Mouse (Mus musculus): ENCODE results near the gene Rps3a1. TPM values are rescaled to one million over a fixed set of nuclear protein-coding genes. Genes with fewer than 3 reads are reported as not detected.
A peak's percentile ranks its signal among the peaks of the same experiment; 100 is the strongest.
"Not testable (repeated sequence)": the region's sequence is repeated elsewhere in the genome, so short reads cannot be mapped to it uniquely, and the experiment has no call there.

Gene Rps3a1
- total RNA-seq, 1 experiment from 2014 or later, result 3,318 TPM

DNA sequence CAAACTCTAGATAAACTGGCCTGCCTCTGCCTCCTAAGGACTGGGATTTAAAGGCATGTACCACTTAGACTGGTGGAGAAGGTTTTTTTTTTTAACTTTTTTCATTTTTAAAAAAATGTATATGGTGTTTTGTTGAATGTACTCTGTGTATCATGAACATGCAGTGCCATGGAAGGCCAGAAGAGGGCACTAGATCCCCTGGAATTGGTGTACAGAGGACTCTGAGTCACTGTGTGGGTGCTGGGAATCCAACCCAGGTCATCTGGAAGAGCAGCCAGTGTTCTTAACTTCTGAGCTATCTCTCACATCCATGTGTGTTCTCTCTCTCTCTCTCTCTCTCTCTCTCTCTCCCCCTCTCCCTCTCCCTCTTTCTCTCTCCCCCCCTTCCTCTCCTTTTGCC lies 20.3 kb downstream of the Rps3a1 start:
- ATAC-seq (replicated peaks; ENCODE audit: insufficient number of reproducible peaks, low FRiP score, low TSS enrichment, poor library complexity, severe bottlenecking), result no peak

DNA sequence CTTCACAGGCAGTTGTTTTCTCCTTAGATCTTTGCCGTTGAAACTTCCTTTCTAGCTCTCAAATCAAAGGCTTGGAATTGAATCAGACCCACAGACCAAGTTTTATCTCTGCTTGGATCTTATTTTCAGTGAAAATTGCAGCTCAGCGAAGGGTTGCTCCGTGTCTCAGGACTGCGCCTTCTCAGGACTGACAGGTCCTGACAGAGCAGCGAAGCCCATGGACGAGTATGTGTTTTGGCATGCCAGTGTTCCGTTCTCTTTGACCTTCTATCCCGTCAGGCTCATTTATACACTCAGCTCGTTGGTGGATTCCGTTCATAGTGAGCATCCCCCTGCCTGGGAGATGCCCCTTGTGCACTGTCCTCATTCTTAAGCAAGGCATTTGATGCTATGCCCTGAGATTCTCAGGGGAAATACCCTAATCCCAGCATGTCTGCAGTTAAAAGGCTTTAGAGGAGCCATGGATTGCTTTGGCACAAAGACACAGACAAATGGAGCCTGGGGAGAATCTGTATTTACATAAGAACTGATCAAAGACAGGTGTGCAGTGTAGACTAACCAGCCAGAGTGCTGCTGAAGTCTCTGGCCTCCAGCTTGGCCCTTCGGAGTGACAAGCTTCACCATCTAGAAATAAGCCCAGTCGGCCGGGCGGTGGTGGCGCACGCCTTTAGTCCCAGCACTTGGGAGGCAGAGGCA lies 23.1 kb downstream of the Rps3a1 start:
- no peak for ATAC-seq (replicated peaks; ENCODE audit: insufficient number of reproducible peaks, low FRiP score, low TSS enrichment, poor library complexity, severe bottlenecking)

- ATAC-seq (replicated peaks; ENCODE audit: insufficient number of reproducible peaks, low FRiP score, low TSS enrichment, poor library complexity, severe bottlenecking), result no peak
These were observed 25.6 kb downstream of the Rps3a1 start for GRCm38 (mm10) chr3:86116951-86117350.

DNA sequence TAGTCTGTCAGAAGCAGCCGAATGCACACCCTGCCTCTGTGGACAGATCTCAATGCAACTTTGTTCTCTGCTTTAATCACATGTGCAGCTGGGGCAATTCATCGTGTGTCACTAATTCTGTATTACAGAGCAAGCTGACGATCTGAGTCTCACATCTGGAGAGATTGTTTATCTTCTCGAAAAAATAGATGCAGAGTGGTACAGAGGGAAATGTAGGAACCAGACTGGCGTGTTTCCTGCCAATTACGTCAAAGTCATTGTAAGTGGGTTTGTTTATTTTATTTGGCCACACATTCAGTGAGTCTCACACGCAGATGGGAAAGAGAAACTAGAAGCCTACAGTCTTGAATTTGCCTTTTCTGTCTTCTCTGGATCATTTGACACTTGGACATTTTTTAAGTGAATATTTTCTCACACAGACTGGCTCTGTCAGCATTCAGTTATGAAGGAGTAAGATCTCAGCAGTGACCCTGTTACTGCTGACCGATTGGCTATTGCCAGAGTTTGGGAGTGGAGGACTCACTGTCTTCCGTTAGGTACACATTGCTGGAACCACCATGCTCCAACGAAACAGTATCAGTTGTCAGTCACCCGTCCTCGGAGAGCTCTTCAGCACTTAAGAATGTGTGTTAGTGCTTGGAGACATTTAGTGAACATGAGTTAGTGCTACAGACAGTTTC lies 27.7 kb downstream of the Rps3a1 start:
- no peak for ATAC-seq (replicated peaks; ENCODE audit: insufficient number of reproducible peaks, low FRiP score, low TSS enrichment, poor library complexity, severe bottlenecking)

- no peak for ATAC-seq (replicated peaks; ENCODE audit: insufficient number of reproducible peaks, low FRiP score, low TSS enrichment, poor library complexity, severe bottlenecking)
These were observed 29.7 kb downstream of the Rps3a1 start for GRCm38 (mm10) chr3:86112766-86113165.

- ATAC-seq (replicated peaks; ENCODE audit: insufficient number of reproducible peaks, low FRiP score, low TSS enrichment, poor library complexity, severe bottlenecking), result peak; percentile 81
These were observed 32.4 kb downstream of the Rps3a1 start for GRCm38 (mm10) chr3:86110077-86110476.

DNA sequence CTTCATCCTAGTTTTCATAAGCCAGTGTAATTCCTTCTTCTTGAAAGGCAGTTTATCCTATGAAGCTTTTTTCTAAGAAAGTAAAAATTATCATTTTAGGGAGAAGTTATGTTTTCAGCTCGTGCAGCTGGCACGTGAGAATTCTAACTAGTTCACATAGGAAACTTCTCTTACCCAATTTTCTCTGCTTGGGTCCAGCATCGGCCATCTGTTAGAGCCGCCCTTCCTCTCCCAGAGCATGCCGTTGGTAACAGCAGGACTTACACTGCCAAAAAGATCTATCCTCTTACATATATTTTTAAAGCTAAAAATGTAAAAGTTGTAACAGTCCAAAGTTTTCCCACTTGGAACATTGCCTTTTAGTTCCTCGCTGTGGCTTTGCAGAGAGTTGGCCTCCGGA lies 33.4 kb downstream of the Rps3a1 start:
- no peak for ATAC-seq (replicated peaks; ENCODE audit: insufficient number of reproducible peaks, low FRiP score, low TSS enrichment, poor library complexity, severe bottlenecking)

- ATAC-seq (replicated peaks; ENCODE audit: insufficient number of reproducible peaks, low FRiP score, low TSS enrichment, poor library complexity, severe bottlenecking), result no peak
These were observed 33.9 kb downstream of the Rps3a1 start for GRCm38 (mm10) chr3:86108576-86108975.

- no peak for ATAC-seq (replicated peaks; ENCODE audit: insufficient number of reproducible peaks, low FRiP score, low TSS enrichment, poor library complexity, severe bottlenecking)
These were observed 34.6 kb downstream of the Rps3a1 start for GRCm38 (mm10) chr3:86107637-86108539.

DNA sequence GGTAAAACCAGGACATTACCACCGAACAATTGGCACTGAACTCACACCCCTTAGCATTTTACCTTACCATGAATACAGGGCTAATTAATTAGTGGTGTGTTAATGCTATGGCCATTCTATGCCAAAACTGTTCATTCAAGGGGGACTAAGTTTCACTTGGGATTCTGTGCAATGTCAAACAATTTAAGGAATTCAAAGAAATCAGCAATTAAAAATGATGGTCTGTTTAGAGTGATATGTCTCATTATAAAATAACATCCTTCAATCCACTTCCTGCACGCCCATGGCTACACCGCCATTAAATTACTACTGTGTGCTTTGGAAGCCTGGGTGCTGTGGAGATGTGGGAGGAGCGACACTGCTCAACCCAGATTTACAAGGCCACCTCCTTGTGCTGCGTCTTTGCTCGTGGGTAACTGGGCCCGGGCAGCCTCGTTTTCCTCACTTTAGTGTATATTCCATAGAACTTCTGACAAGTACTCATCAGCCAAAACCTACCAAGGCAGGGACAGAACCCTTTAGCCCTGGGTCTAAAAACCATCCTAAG lies 36.3 kb downstream of the Rps3a1 start:
- ATAC-seq (replicated peaks; ENCODE audit: insufficient number of reproducible peaks, low FRiP score, low TSS enrichment, poor library complexity, severe bottlenecking), result no peak

DNA sequence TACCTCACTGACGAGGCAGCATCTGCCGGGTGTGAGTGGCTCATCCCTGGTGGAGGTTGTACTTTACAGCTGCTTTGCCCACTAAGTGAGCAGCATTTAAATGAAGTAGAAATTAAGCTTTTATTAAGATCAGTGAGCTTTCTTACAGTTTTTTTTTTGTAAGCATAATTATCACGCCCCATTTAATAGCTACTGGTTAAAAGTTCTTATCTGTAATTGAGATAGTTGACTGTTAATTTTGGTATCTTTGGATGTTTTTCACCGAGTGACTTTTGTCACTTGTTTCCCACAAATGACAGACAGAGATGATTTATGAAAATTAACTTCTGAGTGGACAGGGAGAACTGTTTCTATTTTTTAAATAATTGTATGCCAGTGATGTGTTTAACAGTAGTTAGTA lies 37.6 kb downstream of the Rps3a1 start:
- ATAC-seq (replicated peaks; ENCODE audit: insufficient number of reproducible peaks, low FRiP score, low TSS enrichment, poor library complexity, severe bottlenecking), result no peak

DNA sequence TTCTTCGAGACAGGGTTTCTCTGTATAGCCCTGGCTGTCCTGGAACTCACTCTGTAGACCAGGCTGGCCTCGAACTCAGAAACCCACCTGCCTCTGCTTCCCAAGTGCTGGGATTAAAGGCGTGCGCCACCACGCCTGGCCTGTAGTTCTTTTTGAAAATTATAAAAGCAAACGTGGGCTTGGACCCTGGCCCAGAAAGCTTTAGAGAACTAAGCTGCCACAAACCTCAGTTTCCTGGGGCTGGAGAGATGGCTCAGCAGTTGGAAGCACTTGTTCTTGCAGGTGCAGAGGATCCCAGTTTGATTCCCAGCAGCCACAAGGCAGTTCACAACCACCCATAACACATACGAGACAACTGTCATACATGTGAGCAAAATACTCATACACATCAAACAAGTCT lies 38.1 kb downstream of the Rps3a1 start:
- not testable (repeated sequence) for ATAC-seq (replicated peaks; ENCODE audit: insufficient number of reproducible peaks, low FRiP score, low TSS enrichment, poor library complexity, severe bottlenecking)

DNA sequence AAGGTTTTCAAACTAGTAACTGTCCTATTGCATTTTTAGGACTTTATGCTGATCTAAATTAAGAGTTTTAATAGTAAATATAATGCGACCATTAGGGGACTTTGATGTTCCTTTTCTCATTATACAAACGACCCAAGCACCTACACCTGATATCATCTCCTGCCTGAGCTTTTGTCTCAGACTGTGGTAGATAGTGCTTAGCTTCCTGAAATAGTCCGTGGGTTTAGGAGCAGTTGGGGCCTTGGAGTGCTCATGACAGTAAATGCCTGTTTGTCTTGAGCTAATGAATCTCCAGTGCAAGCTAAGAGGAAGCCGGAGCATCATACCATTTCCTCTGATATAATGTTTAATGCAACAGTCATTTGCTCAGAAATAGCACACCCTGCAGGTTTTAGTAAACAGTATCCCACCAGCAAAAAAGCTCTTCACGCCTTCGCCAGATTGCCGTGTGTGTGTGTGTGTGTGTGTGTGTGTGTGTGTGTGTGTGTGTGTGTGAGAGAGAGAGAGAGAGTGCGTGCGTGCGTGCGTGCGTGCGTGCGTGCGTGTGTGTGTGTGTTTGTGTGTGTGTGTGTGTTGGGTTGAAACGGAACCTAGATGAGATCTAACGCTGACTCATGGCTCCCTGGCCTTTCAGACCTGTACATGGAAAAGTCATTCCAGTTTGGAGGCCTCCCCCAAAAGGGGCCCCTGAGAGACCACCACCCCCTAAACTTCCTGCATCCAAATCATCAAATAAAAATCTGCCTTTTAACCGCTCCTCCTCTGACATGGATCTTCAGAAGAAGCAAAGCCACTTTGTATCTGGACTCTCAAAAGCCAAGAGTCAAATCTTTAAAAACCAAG lies 38.8 kb downstream of the Rps3a1 start:
- peak; percentile 40; the same call in 1 of the 2 replicates for ATAC-seq (replicated peaks; ENCODE audit: insufficient number of reproducible peaks, low FRiP score, low TSS enrichment, poor library complexity, severe bottlenecking)

GRCm38 (mm10) chr3:86101956-86102355 lies 40.5 kb downstream of the Rps3a1 start:
- ATAC-seq (replicated peaks; ENCODE audit: insufficient number of reproducible peaks, low FRiP score, low TSS enrichment, poor library complexity, severe bottlenecking), result no peak

DNA sequence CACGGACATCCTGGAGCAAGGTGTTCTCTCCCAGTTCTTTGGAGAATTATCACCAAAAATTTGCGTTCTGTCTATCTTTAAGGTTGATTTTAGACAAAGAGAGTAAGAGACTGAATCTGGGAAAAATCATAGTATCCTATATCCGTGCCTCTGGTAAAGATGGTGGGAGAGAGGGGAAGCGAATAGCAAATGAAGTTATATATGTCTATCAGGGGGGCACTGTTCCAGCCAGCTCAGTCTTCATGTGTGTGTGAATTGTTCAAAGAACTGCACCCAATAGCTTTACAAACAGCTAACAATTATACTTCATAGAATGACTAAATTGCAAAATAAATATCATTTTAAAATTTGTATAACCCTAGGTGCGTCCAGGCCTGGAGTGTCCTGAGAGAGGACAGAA lies 48.6 kb downstream of the Rps3a1 start:
- ATAC-seq (replicated peaks; ENCODE audit: insufficient number of reproducible peaks, low FRiP score, low TSS enrichment, poor library complexity, severe bottlenecking), result no peak

DNA sequence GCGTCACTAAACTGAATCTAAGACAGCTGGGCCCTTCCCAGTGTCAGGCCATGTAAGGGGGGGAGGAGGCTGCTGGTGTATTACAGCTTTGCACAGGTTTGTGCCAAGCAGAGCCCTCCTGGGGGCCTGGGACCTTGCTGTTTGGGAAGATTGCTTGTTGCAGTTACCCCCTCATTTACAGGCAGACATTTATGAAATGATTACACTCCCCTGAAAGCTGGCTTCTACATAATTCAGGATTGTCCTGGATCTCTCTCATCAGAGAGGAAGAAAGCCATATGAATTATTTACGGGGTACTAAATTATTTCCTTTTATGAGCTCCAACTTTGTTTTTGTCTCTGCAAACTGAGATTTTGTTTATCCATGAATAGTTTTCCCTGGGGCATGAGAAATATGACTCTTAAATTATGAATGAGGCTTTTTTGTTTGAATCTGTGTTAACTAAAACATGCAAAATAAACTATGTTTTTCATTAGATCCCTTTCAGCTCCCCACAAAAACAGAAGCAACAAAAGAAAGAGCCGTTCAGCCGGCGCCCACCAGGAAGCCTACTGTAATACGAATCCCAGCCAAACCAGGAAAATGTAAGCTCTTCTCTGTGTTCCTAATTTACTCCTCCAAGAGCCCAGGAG lies 49.2 kb downstream of the Rps3a1 start:
- no peak for ATAC-seq (replicated peaks; ENCODE audit: insufficient number of reproducible peaks, low FRiP score, low TSS enrichment, poor library complexity, severe bottlenecking)

Data from monocyte, adult 5-6 weeks (primary cell).